Mouse (Mus musculus): ENCODE measurements around the gene Atp6v1b1.
"Not testable (repeated sequence)": the region's sequence is repeated elsewhere in the genome, so short reads cannot be mapped to it uniquely, and the experiment has no call there.

The Atp6v1b1 gene

DNA sequence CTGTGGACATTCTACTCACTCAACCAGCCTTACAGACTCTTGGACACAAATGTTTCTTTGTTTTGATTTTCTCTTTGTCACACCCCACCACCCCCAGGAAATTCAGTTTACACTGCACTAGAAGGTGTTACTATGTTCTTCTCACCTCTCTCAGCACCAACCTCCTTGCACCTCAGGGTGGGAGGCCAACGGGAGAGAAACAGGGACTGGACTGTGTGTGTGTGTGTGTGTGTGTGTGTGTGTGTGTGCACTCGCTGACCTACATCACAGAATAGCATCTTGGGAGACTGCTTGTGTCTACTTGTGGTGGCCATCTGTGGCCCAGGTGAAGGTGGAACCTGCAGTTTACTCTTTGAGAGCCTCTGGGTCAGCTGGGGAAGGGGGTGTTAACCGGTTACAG, 43.6 kb downstream of the Atp6v1b1 start:
- DNase-seq, result no peak

DNA sequence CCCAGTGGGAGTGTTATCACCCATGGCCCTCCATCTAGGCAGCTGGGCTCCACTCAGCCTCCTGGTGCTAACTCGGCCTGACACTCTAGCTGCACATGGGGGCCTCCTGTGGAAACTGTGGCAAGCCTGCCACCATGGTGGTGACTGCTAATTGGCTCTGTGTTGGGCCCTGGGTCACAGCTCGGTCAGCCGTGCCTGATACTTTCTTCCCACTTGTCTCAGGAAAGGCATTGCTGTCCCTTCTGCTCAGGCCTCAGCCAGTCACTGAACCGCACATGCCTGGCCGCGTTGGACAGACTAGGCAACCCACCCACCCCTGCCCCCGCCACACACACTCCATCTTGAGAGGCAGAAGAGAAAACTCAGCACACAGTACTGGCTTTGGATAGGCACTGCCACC, 45.8 kb downstream of the Atp6v1b1 start:
- DNase-seq, result no peak

DNA sequence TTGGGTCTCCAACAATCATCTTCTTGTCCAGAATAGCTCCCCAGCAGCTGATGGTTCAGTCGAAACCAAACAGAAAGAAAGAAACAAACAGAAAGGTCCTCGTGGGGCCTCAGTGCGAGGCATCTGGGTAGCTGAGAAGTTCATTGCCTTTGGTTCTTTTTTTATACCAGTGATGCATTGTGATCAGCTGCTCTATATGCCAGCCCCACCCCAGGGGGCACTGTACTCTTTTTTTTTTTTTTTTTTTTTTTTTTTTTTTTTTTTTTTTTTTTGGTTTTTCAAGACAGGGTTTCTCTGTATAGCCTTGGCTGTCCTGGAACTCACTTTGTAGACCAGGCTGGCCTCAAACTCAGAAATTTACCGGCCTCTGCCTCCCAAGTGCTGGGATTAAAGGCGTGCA, 47.7 kb downstream of the Atp6v1b1 start:
- not testable (repeated sequence) for DNase-seq

DNA sequence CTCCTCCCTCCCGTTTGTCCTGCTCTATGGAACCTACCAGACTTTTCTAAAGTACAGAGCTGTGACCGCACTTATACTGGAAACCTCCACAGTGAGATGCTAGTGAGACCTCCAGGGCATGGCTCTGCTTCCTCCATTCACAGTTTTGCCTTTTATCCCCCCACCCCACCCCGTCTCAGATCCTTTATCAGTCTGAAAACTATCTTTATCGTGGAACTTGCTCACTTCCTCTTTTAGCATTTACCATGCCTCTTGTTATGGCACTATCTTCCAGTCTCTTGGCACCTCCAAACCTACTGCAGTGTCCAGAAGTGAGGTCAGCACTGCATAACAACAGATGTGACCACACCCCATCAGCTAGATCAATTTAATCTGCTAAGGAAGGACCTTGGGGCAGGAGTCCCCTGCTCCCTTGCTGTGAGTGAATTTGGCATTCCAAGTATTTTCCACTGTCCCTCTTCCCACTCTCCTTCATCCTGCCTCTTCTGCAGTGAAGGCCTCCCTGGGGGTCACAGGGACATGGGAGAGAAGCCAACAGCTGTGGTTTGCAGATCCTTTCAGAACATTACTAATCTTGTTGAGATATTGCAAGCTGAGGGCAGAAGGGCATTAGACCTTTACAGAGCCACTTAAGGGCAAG, 48.6 kb downstream of the Atp6v1b1 start:
- no peak for DNase-seq

DNA sequence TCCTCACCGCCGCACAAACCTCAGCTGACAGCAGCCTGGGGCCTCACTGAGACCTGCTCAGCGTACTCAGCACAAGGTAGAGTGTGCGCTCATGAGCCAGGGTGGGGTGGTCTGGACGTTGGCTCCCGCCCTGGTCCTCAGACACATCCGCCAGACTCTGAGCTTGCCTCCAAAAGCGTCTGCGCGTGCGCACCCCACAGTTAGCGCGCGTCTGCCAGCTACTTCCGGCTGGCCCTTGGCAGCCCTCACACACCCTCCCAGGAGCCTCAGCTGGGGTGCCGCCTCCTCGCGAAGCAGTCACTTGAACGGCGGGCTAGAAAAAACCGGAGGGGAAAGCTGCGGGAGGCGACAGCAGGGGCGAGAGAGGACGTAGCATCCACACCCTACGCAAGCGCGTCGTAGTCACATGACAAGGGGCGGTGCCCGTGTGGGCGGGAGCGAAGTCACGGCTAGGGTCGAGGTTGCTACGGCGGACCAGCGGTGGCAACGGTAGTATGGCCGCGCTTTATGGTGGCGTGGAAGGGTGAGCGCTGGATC, 52.0 kb downstream of the Atp6v1b1 start, which contains the start of gene Nagk:
Gene Nagk (plus strand): TSS at position 223 of the 537 bp plus-strand sequence.
- peak; percentile 86 to 92 for DNase-seq

DNA sequence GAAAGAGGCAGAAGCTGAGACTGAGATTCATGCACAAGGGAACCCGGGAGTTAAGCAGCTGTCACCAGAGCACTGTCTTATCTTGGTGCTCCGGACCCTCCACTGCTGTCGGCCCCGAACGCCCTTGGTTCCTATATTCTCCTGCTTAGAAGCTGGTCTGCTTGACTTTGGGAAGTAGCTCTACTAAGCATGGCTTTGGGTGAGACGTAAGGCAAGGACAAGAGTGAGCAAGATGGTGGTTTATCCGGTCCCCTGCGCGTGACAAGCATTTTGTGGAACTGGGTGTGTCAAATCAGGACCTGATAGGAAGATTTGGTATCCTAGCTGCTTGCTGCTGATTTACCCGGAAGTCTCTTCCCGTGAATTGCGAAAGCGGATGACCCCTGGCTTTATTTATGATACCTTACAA, 52.7 kb downstream of the Atp6v1b1 start:
- DNase-seq, result no peak

DNA sequence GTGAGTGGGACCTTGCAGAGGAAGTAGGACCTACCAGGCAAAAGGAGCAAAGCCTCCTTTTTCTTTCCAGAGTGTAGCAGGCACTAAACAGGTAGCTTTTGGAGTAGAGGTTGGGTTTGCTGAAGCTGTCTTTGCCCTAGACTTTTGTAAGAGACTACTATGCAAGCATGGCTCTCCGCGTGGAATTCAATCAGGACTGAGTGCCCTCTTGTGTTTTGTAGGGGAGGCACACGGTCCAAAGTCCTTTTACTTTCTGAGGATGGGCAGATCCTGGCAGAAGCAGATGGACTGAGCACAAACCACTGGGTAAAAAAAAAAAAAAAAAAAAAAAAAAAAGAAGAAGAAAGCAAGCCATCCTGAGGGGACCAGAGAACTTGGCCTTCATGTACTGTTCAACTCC, 53.9 kb downstream of the Atp6v1b1 start:
- no peak for DNase-seq

DNA sequence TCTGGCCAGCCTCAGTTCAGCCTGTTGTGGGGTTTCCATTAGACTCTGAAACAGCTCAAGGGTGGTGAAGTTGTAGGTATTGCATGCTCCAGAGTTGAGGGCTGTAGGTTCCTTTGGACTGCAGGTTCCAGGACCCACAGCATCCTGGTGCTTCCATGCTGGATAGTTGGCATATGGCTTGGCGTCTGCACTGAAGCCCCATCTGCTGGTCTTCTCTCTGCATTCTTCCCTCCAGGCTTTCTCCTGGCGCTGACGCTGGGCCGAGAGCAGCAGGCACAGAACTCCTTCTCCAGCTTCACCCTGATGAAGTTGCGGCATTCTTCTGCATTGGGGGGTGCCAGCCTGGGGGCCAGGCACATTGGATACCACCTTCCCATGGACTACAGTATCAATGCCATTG, 59.2 kb downstream of the Atp6v1b1 start:
- DNase-seq, result peak; percentile 45 to 59

DNA sequence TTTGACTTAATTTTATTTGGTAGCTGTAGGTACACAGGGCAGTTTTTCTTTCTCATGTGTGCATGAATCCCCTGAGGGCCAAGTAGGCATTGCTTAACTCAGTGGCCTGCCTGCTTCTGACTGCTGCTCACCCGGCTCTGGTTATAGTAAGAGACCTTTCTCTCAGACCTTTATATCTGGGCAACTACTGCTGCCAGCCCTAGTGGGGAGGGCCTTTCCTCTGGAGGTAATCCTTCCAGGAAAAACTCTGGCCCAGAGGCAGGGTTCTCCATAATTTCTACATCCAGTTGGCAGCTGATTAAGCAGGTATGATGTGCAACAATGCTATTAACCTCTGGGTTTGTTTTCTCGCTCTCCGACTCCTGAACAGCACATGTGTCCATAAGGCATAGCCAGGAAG, 60.1 kb downstream of the Atp6v1b1 start:
- DNase-seq, result no peak

Measured in cerebellum, adult 18-20 months (tissue).